Mouse (Mus musculus) intestine, postnatal 0 days (tissue): Measurements from ENCODE around the gene Vstm4. TPM values are rescaled to one million over a fixed set of nuclear protein-coding genes. Genes with fewer than 3 reads are reported as not detected.

Experiments used
- ATAC-seq: fragments of 200-750 bp; cut with Nextera tagmentation; 2 replicates; pipeline ENCODE4 v1.8.0; 2017; ENCODE audit warnings: mild to moderate bottlenecking, moderate TSS enrichment, moderate library complexity
- H3K27ac ChIP-seq: fragments of 300-500 bp; sonication (generic); 2 replicates; pipeline ENCODE4 v1.5.1; 2014; ENCODE audit warnings: mild to moderate bottlenecking, low read depth, low read length, moderate library complexity
- H3K27me3 ChIP-seq: fragments of 300-500 bp; sonication (generic); replicated peaks from 2 replicates; pipeline ENCODE4 v1.6.1; 2014; ENCODE audit warnings: low read length, mixed read lengths; ENCODE audit not compliant: control insufficient read depth, insufficient read depth
- H3K36me3 ChIP-seq: fragments of 300-500 bp; sonication (generic); 2 replicates; pipeline ENCODE4 v1.6.1; 2014; ENCODE audit warnings: mild to moderate bottlenecking, moderate library complexity; ENCODE audit not compliant: control insufficient read depth, insufficient read depth
- H3K4me1 ChIP-seq: fragments of 300-500 bp; sonication (generic); replicated peaks from 2 replicates; pipeline ENCODE4 v1.6.1; 2014; ENCODE audit warnings: antibody characterized with exemption, low read length, mixed read lengths; ENCODE audit not compliant: control insufficient read depth, insufficient read depth
- H3K4me2 ChIP-seq: fragments of 300-500 bp; sonication (generic); replicated peaks from 2 replicates; pipeline ENCODE4 v1.6.1; 2014; ENCODE audit warnings: low read depth, mild to moderate bottlenecking, moderate library complexity
- H3K4me3 ChIP-seq: fragments of 300-500 bp; sonication (generic); 2 replicates; pipeline ENCODE4 v1.5.1; 2014; ENCODE audit warnings: low read depth, low read length
- H3K9ac ChIP-seq: fragments of 300-500 bp; sonication (generic); 2 replicates; pipeline ENCODE4 v1.6.1; 2014; ENCODE audit warnings: mild to moderate bottlenecking, low read depth, low read length
- H3K9me3 ChIP-seq: fragments of 300-500 bp; sonication (generic); 2 replicates; pipeline ENCODE4 v1.6.1; 2016; ENCODE audit warnings: mixed run types; ENCODE audit not compliant: control insufficient read depth
- CTCF ChIP-seq: sonication (generic); IDR thresholded peaks from 2 replicates; pipeline ENCODE4 v1.5.1; 2016; ENCODE audit warnings: low read depth, mild to moderate bottlenecking, control low read depth, antibody characterized with exemption, moderate library complexity
- WGBS: fragments of 180-500 bp; shearing (Covaris S2); extraction: QIAGEN DNeasy Blood & Tissue Kit; methylation state at CpG from one replicate; pipeline ENCODE4 v1.1.7; 2014; 5-methylcytosine and 5-hydroxymethylcytosine counted together
- polyA plus RNA-seq: library from polyadenylated mRNA; unstranded; fragments of >200 nt; fragmentation: Nextera tagmentation; extraction: Ambion mirVana; gene quantifications from 2 replicates; pipeline ENCODE4 v1.2.1, GENCODE M21; 2015

The Vstm4 gene
- polyA plus RNA-seq, 1 experiment from 2014 or later, result 13.5 TPM

DNA sequence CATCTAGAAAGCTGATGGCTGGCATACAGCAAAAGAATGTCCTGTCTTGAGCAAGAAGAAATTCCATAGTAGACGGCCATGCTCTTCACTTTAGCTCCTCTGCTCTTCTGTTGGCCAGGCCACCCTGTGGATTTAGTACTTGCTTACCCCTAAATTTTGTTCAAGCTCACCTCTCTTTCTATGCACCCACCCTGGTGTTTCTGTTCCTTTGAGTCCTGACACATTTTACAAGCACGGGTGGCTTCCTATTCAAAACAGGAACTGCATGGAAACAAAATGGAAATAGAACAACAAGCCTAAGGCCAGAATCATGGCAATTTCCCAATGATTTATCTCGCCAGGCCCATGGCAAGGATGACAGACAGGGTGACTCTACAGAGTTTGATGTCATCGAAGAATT is 33.7 kb upstream of the Vstm4 start:
- H3K36me3 ChIP-seq, result no peaks in the 10 kb centered on the region
- H3K4me1 ChIP-seq, result peaks cover 6% of the 10 kb centered on the region; the same call in 1 of the 2 replicates
- H3K4me3 ChIP-seq, result no peak overlapping the region
- no peak overlapping the region for H3K27ac ChIP-seq
- H3K9me3 ChIP-seq, result no peaks in the 10 kb centered on the region
- ATAC-seq, result no peak
- H3K4me2 ChIP-seq, result no peak overlapping the region
- TF ChIP-seq CTCF, result no peak
- no peak overlapping the region for H3K9ac ChIP-seq
- H3K27me3 ChIP-seq, result no peaks in the 10 kb centered on the region
- 71% methylated on average over 4 of the region's 4 CpGs for WGBS

DNA sequence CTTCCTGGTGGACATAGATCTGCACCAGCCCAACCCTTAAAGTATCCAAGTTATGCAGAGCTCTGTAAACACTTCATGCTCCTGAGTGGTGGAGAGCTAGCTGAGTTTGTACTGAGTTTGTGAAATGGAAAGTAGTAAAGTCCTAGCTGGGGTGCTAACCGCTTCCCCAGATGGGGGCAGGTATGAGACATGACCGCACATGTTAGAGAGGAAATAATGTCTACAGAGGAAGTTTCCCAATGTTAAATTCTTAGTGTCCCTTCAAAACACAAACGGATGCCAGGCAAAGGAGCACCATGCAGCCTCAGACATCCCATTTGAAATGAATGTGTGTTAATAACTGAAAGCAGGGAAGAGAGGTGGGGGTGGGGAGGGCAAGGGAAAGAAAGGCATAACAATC is 32.7 kb upstream of the Vstm4 start:
- no peak for TF ChIP-seq CTCF

DNA sequence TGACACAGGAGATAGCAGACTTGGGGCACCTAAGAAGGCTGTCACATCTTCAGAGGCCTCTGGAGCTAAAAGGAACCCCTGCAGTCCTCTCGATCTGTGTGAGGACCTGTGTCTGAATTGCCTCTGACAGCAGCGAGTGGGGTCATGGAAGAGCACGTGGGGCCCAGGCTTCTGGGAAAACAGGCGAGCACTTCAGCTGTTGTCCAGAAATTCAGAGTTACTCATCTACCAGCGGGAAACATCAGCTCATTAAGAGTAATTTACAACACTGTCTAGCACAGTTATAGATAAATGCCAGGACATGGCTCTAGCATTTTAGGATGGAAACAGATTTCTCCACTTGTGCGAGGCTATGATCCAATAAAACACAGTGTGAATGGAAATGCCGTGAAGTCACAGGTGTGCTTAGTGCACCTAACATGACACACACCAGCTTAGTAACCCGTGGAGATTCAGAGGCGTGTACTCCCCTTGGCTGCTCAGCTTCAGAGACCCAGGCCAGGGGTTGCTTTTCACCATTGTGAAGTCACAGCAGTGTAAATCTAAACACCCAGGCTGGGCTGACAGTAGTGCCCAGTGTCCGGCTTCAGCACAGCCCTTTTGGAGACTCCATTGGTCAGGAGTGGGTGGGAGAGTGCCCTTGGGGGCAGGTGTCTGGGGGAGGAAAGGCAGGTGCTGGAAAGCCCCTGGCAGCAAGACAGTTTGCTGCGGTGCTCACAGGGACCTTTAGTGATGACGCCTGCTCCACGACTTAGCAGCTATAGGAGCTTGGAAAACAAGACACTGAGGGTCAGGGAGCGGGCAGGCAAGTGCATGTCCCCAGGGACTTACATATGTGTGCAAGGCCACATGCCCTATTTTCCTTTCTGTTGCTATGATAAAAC is 32.0 kb upstream of the Vstm4 start:
- H3K36me3 ChIP-seq, result no peaks in the 10 kb centered on the region
- no peak for TF ChIP-seq CTCF
- no peak overlapping the region for H3K27ac ChIP-seq
- no peak overlapping the region for H3K4me2 ChIP-seq
- H3K9ac ChIP-seq, result no peak overlapping the region
- no peak overlapping the region for H3K4me3 ChIP-seq
- H3K27me3 ChIP-seq, result no peaks in the 10 kb centered on the region
- WGBS, result 44% methylated on average over 14 of the region's 14 CpGs
- peaks cover 15% of the 10 kb centered on the region; the same call in 1 of the 2 replicates for H3K4me1 ChIP-seq
- H3K9me3 ChIP-seq, result no peaks in the 10 kb centered on the region
- no peak for ATAC-seq

More for the DNA sequence above, 32.7 kb upstream of the Vstm4 start:
- no peak overlapping the region for H3K9ac ChIP-seq
- ATAC-seq, result no peak
- H3K4me1 ChIP-seq, result peaks cover 15% of the 10 kb centered on the region; the same call in 1 of the 2 replicates
- no peak overlapping the region for H3K27ac ChIP-seq
- 63% methylated on average over 3 of the region's 3 CpGs for WGBS
- no peaks in the 10 kb centered on the region for H3K36me3 ChIP-seq
- no peak overlapping the region for H3K4me3 ChIP-seq
- no peaks in the 10 kb centered on the region for H3K27me3 ChIP-seq
- no peaks in the 10 kb centered on the region for H3K9me3 ChIP-seq
- no peak overlapping the region for H3K4me2 ChIP-seq

DNA sequence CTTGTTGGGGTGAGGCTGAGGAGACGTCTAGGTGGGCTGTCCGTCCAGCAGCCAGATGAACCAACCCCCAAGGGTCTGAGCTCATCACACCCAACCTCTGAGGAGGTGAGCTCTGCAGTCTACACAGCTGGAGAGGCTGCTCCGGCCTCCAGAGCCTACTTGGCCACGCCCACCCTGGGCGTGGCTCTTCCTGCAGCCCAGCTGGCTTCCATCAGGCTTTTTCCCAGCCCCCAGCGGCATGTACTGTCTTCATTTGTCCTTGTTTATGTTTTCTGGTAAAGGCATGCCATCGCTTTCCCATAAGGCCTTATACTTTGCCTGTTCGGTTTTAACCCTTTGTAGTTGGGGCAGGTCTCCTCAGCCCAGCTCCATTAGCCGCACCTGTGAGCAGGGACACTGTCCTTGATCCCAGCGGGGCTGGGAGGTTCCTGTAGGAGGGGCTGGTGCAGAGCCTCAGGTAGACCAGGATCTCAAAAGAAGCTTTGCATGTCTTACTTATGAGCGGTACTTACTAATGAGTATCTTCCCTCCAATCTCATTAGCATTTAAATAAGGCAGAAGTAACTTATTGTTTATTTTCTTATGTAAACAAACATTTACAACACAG is 31.0 kb upstream of the Vstm4 start:
- peaks cover 15% of the 10 kb centered on the region; the same call in 1 of the 2 replicates for H3K4me1 ChIP-seq
- no peaks in the 10 kb centered on the region for H3K9me3 ChIP-seq
- no peak for TF ChIP-seq CTCF
- H3K9ac ChIP-seq, result no peak overlapping the region
- ATAC-seq, result peak; percentile 62
- H3K4me3 ChIP-seq, result no peak overlapping the region
- 9% methylated on average over 11 of the region's 11 CpGs for WGBS
- no peaks in the 10 kb centered on the region for H3K36me3 ChIP-seq
- no peak overlapping the region for H3K27ac ChIP-seq
- peak overlapping the region; percentile 32; the same call in 1 of the 2 replicates for H3K4me2 ChIP-seq
- H3K27me3 ChIP-seq, result no peaks in the 10 kb centered on the region

DNA sequence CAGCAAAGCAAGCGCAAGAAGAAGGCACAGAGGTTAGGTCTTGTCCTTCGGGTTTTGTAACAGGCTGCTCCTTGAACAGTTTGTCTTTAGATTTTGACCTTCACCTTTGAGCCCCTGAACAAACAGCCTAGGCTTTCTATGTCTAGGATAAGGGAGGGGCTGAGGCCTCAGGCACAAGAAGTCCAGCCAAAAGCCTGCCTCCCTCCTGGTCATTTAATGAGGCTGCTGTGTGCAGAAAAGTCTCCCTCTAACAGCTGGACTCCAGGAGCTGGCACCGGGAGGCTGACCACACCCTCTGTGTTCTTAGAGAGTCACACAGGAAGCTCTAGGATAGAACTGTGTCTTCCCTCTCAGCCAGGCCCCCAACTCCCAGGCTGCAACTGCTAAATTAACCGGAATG is 29.4 kb upstream of the Vstm4 start:
- WGBS, result 45% methylated on average over 4 of the region's 4 CpGs
- Histone ChIP-seq H3K4me2 (no peak overlapping the region), H3K27ac (no peak overlapping the region), H3K36me3 (no peaks in the 10 kb centered on the region), H3K4me1 (peaks cover 15% of the 10 kb centered on the region; the same call in 1 of the 2 replicates), H3K4me3 (no peak overlapping the region), H3K9ac (no peak overlapping the region), H3K9me3 (no peaks in the 10 kb centered on the region), H3K27me3 (no peaks in the 10 kb centered on the region)
- TF ChIP-seq CTCF, result no peak
- ATAC-seq, result no peak

DNA sequence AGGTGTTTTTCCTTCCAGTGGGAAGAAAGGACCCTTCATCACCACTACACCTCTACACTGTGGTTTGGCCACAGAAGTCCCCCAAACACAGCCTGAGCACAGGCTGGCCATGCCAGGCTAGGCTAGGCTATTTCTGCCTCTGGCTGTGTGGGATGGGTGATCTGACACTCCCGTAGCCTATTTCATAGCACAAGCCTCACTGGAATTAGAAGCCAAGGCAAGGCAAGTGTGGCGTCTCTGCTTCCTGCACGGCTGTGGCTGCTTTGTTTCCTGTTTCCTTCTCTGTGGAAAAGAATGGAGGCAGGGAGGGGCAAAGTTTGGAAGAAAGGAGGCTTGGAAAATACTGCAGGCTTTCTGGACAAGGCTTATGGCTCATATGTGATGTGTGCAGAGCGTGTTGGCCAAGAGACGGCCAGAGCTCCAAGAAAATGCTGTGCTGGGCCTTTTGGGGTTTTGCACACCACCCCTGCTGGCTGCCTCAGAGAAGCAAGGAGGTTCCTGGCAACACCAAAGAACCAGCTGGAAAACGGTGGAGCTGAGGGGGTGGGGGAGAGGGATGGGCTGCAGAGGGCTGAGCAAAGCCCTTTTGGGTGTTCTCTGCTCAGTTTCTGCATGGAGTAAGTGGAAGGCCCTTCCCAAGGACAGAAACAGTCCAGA is 28.4 kb upstream of the Vstm4 start:
- no peak overlapping the region for H3K9ac ChIP-seq
- H3K27me3 ChIP-seq, result no peaks in the 10 kb centered on the region
- WGBS, result 43% methylated on average over 6 of the region's 6 CpGs
- no peak for ATAC-seq
- H3K4me3 ChIP-seq, result no peak overlapping the region
- H3K9me3 ChIP-seq, result no peaks in the 10 kb centered on the region
- H3K36me3 ChIP-seq, result no peaks in the 10 kb centered on the region
- no peak overlapping the region for H3K4me2 ChIP-seq
- peaks cover 15% of the 10 kb centered on the region; the same call in 1 of the 2 replicates for H3K4me1 ChIP-seq
- H3K27ac ChIP-seq, result no peak overlapping the region
- TF ChIP-seq CTCF, result peak; percentile 25; the same call in 1 of the 2 replicates
